ENCODE assay signal across 8 mouse cellular contexts in genomic region chr4:106840651-106841145, GRCm38 (mm10). TPM values are rescaled to one million over a fixed set of nuclear protein-coding genes. Genes with fewer than 3 reads are reported as not detected.
DNase-seq lines count a peak whose midpoint lies in the region; ATAC-seq and TF ChIP-seq lines count a peak whose summit lies in the region.

No protein-coding gene starts in this region.

- 41% methylated on average over 6 of the region's 6 CpGs for WGBS in kidney, postnatal 0 days
- WGBS in hindbrain, embryonic 15.5 days = 7% methylated on average over 6 of the region's 6 CpGs
- 6% methylated on average over 6 of the region's 6 CpGs for whole genome bisulfite sequencing in midbrain, postnatal 0 days

- H3K9me3 ChIP-seq in kidney, postnatal 0 days (replicated peaks; ENCODE audit: low read length) = no peaks in the 10 kb centered on the region
- no peaks in the 10 kb centered on the region for H3K9me3 ChIP-seq in hindbrain, embryonic 15.5 days
- no peaks in the 10 kb centered on the region for H3K9me3 ChIP-seq in midbrain, postnatal 0 days (ENCODE audit: low read length)

- H3K27me3 ChIP-seq in kidney, postnatal 0 days (ENCODE audit: insufficient read depth, low read length) = no peaks in the 10 kb centered on the region
- H3K27me3 ChIP-seq in hindbrain, embryonic 15.5 days = no peaks in the 10 kb centered on the region
- H3K27me3 ChIP-seq in midbrain, postnatal 0 days (ENCODE audit: insufficient read depth, low read length) = no peaks in the 10 kb centered on the region

- peak overlapping the region; percentile 61 for H3K4me3 ChIP-seq in kidney, postnatal 0 days (replicated peaks; ENCODE audit: low read depth, low read length)
- H3K4me3 ChIP-seq in cortical plate, adult 2 months (ENCODE audit: insufficient read depth, low read length) = peak overlapping the region; percentile 46; the same call in 1 of the 2 replicates
- peak overlapping the region; percentile 57 for H3K4me3 ChIP-seq in hindbrain, embryonic 15.5 days
- H3K4me3 ChIP-seq in midbrain, postnatal 0 days (ENCODE audit: low read depth, low read length) = peak overlapping the region; percentile 52

- peak overlapping the region; percentile 100 for H3K4me2 ChIP-seq in kidney, postnatal 0 days (ENCODE audit: low read length)
- peak overlapping the region; percentile 99 for H3K4me2 ChIP-seq in hindbrain, embryonic 15.5 days
- peak overlapping the region; percentile 100 for H3K4me2 ChIP-seq in midbrain, postnatal 0 days (ENCODE audit: low read depth, low read length, poor library complexity, severe bottlenecking)

- no peaks in the 10 kb centered on the region for H3K36me3 ChIP-seq in kidney, postnatal 0 days (ENCODE audit: insufficient read depth, low read length)
- no peaks in the 10 kb centered on the region for H3K36me3 ChIP-seq in hindbrain, embryonic 15.5 days
- H3K36me3 ChIP-seq in midbrain, postnatal 0 days (ENCODE audit: insufficient read depth, low read length) = no peaks in the 10 kb centered on the region

- TF ChIP-seq CTCF in kidney, postnatal 0 days (IDR thresholded peaks at IDR 0.05; ENCODE audit: low read depth) = no peak
- TF ChIP-seq CTCF in cortical plate, adult 2 months (IDR thresholded peaks at IDR 0.05; ENCODE audit: extremely low read depth, insufficient read depth, low read length) = no peak
- no peak for TF ChIP-seq CTCF in midbrain, postnatal 0 days (IDR thresholded peaks at IDR 0.05)

- TF ChIP-seq POLR2A in cortical plate, adult 2 months (IDR thresholded peaks at IDR 0.05; ENCODE audit: extremely low read depth, insufficient read depth, low read length) = no peak

- DNase-seq in kidney, postnatal 0 days (ENCODE audit: low spot score) = no peak
- DNase-seq in kidney, postnatal 36 days = no peak
- no peak for DNase-seq in midbrain, postnatal 0 days (ENCODE audit: low spot score)
- no peak for DNase-seq in left cerebral cortex, adult 11 months (ENCODE audit: low spot score)
- no peak for DNase-seq in cerebellum, adult 11 months

- ATAC-seq in kidney, postnatal 0 days (replicated peaks; ENCODE audit: low FRiP score, low read depth) = no peak
- no peak for ATAC-seq in hindbrain, embryonic 15.5 days (ENCODE audit: low FRiP score, low read depth)
- no peak for ATAC-seq in midbrain, postnatal 0 days (ENCODE audit: low FRiP score)
- ATAC-seq in erythroid progenitor cell, adult 5-6 weeks (replicated peaks; ENCODE audit: low FRiP score, poor library complexity, severe bottlenecking) = no peak

- H3K27ac ChIP-seq in kidney, postnatal 0 days = peak overlapping the region; percentile 95
- peak overlapping the region; percentile 43; the same call in 1 of the 2 replicates for H3K27ac ChIP-seq in cortical plate, adult 2 months (ENCODE audit: insufficient read depth, low read length)
- H3K27ac ChIP-seq in hindbrain, embryonic 15.5 days (replicated peaks) = peak overlapping the region; percentile 99
- H3K27ac ChIP-seq in midbrain, postnatal 0 days (ENCODE audit: low read depth, low read length) = peak overlapping the region; percentile 93

- no peak overlapping the region; the same call in 1 of the 2 replicates for H3K9ac ChIP-seq in kidney, postnatal 0 days (ENCODE audit: low read depth, low read length)
- H3K9ac ChIP-seq in hindbrain, embryonic 15.5 days = peak overlapping the region; percentile 70
- peak overlapping the region; percentile 57 for H3K9ac ChIP-seq in midbrain, postnatal 0 days (replicated peaks; ENCODE audit: low read length, poor library complexity, severe bottlenecking)

- peaks cover 11% of the 10 kb centered on the region for H3K4me1 ChIP-seq in kidney, postnatal 0 days (replicated peaks; ENCODE audit: insufficient read depth, low read length)
- no peaks in the 10 kb centered on the region for H3K4me1 ChIP-seq in cortical plate, adult 2 months (ENCODE audit: control insufficient read depth, insufficient read depth, low read length)
- peaks cover 53% of the 10 kb centered on the region for H3K4me1 ChIP-seq in hindbrain, embryonic 15.5 days (replicated peaks)
- H3K4me1 ChIP-seq in midbrain, postnatal 0 days (ENCODE audit: insufficient read depth, low read length) = peaks cover 18% of the 10 kb centered on the region

RNA-seq across cellular contexts. Expression of gene Acot11, which starts 35.9 kb away (rescaled TPM):
- polyA plus RNA-seq in kidney, postnatal 0 days (2015; fragmentation: Nextera tagmentation; extraction: Ambion mirVana) = 1.7 and 1.9 TPM in 2 replicates
- 21.9 and 23.9 TPM in 2 replicates for polyA plus RNA-seq in cortical plate, adult 2 months (2012; rRNA removed)
- polyA plus RNA-seq in hindbrain, embryonic 15.5 days (2015; fragmentation: Nextera tagmentation; extraction: Ambion mirVana) = 2.1 and 2.4 TPM in 2 replicates
- total RNA-seq in midbrain, postnatal 0 days (2014; rRNA removed) = 4.0 and 7.0 TPM in 2 replicates
- 1.8 and 2.1 TPM in 2 replicates for polyA plus RNA-seq in midbrain, postnatal 0 days (2015; fragmentation: Nextera tagmentation; extraction: Ambion mirVana)
- total RNA-seq in erythroid progenitor cell, adult 5-6 weeks (2015; ENCODE audit: low replicate concordance) = 4.2 and 6.8 TPM in 2 replicates
- total RNA-seq in erythroid progenitor cell, adult 5-6 weeks (2017; ENCODE audit: low replicate concordance) = 4.5 and 5.3 TPM in 2 replicates

Comparison
In these comparisons a context has a peak if more than half of its experiments do, and no peak if none do; other contexts are left out.
1. H3K27ac ChIP-seq: peak in every context shown above with its lines; median percentile 99 in hindbrain, embryonic 15.5 days; 95 in kidney, postnatal 0 days; 93 in midbrain, postnatal 0 days; 43 in cortical plate, adult 2 months.